Mouse (Mus musculus): ENCODE results near the gene Whrn.

Gene Whrn

DNA sequence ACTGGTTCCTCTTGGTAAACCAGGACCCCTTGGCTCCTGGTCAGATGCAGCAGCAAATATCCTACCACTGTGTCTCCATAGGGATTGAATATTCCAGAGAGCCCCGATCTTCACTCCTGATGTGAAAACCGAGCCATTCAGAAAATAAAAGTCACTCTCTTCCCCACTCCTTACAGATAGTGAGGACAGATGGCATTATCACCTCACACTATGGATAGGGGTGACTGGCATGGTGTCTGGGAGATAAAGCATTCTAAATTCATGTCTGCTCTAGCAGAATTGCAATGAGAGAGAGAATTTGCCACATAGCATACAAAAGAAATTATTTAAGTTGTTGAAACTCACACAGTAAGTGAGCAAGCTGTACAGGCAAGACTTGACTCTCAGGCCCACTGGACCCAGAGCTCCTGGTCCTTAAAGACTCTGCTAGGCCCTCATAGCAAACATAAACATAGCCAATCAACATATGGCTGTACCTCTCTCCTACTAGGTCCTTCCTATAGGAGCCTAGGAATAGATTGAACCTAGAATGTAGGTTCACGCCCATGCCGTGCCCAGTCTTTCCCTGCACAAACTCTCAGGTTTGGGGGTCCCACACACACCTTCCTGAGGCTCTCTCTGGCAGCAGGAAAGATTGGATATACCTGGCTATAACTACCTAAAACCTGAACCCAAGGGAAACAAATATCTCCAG is 113.0 kb downstream of the Whrn start:
- no peak for DNase-seq (ENCODE audit: low spot score)

DNA sequence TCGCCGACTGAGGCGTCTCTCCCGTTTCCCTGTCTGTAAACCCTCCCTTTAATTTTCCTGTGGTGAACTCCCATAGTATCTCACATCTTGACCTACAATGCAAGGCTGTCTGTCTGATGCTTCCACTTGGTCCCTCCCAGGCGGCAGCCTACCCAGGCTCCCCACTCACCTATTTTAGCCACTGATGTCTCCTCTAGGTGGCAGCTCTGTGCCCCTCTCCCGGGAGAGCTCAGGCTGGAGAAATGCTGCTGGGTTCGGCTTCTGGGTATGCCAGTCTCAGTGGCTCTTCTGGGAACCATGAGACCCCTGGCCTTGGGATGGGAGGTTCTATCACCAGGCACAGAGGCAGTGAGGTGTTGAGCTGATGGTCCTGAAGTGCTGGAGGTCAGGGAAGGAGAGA is 118.3 kb downstream of the Whrn start:
- DNase-seq (ENCODE audit: low spot score), result no peak

DNA sequence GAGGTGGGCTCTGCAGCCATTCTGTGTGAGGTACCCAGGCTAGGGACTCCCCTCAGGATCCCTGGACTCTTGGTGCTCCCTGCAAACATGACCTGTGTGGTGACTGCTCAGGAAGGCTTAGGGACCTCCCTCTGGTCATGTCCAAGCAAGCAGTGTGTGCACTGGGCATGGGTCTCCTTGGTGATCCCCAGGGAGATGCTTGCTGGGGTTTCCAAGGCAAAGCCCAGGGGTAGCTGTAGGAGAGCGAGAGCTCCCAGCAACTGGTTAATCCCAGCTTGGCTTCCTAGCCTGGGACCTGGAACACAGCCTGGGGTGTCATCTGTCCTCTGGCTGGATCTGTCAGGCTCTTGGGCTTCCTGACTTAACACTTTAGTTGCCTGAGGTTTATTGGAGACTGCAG is 120.4 kb downstream of the Whrn start:
- no peak for DNase-seq (ENCODE audit: low spot score)

DNA sequence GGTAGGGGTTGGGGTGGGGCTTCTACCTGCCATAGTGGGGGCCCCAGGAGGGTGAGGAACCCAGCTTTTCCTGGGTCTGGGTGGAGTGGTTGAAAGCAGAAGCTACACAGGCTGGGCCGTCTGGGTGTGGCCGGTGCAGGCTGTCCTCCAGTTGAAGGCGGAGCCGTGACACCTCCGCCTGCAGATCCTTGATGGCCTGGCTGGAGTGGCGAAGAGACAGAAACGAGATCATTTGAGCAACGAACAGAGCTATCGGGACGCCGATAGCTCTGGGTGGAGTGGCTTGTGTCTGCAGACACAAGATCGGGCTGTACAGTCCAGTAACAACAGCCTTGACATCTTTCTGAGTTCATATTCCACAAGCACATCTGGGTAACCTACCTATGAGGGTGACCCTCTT is 121.5 kb downstream of the Whrn start:
- no peak for DNase-seq (ENCODE audit: low spot score)

DNA sequence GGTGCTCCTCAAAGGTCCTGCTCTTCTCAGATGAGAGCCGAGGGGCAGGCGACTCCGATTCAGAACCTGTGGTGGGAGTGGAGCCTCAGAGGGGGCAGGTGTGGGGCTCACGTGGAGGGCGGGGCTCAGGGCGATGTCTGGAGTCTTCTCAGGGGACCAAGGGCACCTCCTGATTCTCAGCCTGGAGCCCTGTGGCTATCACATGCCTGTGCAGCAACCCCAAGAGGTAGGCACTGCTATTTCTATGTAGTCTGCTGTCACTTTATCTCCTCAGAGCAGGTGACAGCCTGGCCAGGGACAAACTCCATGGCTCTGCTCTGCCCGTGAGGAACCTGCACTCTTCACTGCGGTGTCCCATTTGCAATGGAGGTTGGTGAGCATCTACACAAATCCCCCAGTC is 122.4 kb downstream of the Whrn start:
- no peak for DNase-seq (ENCODE audit: low spot score)

DNA sequence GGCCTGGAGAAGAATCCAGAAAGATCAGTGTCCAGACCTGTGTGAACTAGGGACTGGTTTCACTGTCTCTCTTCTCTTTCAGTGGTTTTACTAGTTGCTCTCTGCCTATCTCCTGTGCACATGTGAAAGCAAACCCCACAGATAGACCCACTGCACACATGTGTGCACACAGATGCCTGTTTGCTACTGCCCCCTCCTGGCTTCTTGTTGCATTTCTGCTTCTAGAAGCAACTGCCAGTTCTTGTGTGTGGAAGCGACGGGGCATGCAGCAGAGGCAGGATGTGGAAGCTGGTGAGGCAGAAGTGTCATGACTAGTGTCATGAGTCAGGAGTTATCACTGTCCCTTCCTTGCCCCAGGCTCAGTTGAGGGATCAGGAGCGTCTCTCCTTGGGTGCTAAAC is 123.9 kb downstream of the Whrn start:
- peak; percentile 58 for DNase-seq (ENCODE audit: low spot score)

DNA sequence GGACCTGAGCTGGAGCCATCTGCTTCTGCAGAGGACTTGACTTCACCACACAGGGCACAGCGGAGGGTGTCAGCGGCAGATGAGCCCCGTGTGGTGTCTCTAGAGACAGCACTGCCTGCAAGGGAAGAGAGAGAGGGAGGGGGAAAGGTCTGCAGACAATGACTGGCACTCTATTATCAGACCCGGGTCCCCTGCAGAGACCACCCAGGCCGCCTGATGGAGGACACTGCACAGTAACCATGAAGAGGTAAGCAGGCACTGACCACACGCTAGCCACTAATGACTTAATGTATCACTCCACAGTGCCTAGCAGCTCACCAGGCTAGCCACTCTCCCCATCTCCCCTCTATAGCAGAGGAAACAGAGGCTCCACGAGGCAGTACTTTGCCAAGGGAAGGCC is 124.9 kb downstream of the Whrn start:
- no peak for DNase-seq (ENCODE audit: low spot score)

DNA sequence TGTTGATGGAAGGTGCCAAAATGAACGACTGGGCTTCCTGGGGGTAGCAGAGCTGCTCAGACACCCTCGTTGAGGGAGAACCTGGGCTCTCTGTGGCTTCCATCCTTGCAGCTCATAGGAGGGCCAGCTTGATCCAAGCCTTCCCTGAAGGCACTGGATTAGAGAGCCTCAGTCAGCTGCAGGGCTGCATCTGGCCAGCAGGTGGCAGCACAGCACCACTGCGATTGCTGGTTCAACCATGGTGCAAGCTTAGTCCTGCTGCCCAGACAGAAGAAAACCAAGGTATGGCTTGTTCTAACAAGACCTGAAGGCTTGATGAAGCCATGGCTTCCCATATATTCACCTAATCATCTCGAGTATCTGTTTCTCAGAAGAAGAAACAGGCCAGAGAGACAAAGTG is 127.2 kb downstream of the Whrn start:
- DNase-seq (ENCODE audit: low spot score), result peak; percentile 91
